In genomic region chr4:116150862-116151221, GRCm38 (mm10) we compare ENCODE assay signal across 9 mouse cellular contexts. TPM values are rescaled to one million over a fixed set of nuclear protein-coding genes. Genes with fewer than 3 reads are reported as not detected.
DNase-seq lines count a peak whose midpoint lies in the region; ATAC-seq and TF ChIP-seq lines count a peak whose summit lies in the region.
"Had no signal": no experiment of that assay in that cellular context is flagged by ENCODE, and none has a peak within 500 bp of the region (broad histone marks: within the 10 kb centered on the region; RNA-seq: fewer than 3 reads in every experiment).

No protein-coding gene starts in this region.

- peaks cover 11% of the 10 kb centered on the region for H3K4me1 ChIP-seq in heart, embryonic 12.5 days (replicated peaks)
- peaks cover 44% of the 10 kb centered on the region for H3K4me1 ChIP-seq in E14TG2a.4 (replicated peaks; ENCODE audit: low read depth, low read length)
- H3K4me1 ChIP-seq in forebrain, embryonic 13.5 days: peaks cover 21% of the 10 kb centered on the region
- H3K4me1 ChIP-seq in liver, embryonic 14.5 days (replicated peaks; ENCODE audit: control insufficient read depth in 2 of 2, insufficient read depth in 2 of 2, low read length in 1 of 2): peaks cover 3 to 7% of the 10 kb centered on the region in 2 experiments; a peak in 3 of 4 replicates

- TF ChIP-seq EP300 in liver, embryonic 14.5 days (IDR thresholded peaks at IDR 0.05; ENCODE audit: low read depth): no peak

- no peak for DNase-seq in heart, postnatal 4 days
- no peak for DNase-seq in liver, embryonic 14.5 days (ENCODE audit: low read depth in 3 of 3, low spot score in 3 of 3)
- DNase-seq in right cerebral cortex, postnatal 14 days: no peak
- DNase-seq in layer of hippocampus, postnatal 25 days (ENCODE audit: extremely low spot score in 1 of 2, low spot score in 1 of 2): no peak

- 0 out of 2 replicates have a peak, but pooled peaks cover 4% of the 10 kb centered on the region for H3K9me3 ChIP-seq in heart, embryonic 12.5 days (replicated peaks)
- peaks cover 4% of the 10 kb centered on the region for H3K9me3 ChIP-seq in E14TG2a.4 (ENCODE audit: low read length)
- H3K9me3 ChIP-seq in forebrain, embryonic 13.5 days (replicated peaks): no peaks in the 10 kb centered on the region
- H3K9me3 ChIP-seq in liver, embryonic 14.5 days (ENCODE audit: control insufficient read depth, low read length): no peaks in the 10 kb centered on the region

- H3K27ac ChIP-seq in heart, embryonic 12.5 days (ENCODE audit: poor library complexity, severe bottlenecking): peak overlapping the region; percentile 91
- H3K27ac ChIP-seq in forebrain, embryonic 13.5 days: no peak overlapping the region
- H3K27ac ChIP-seq in liver, embryonic 14.5 days: no peak overlapping the region

- H3K27me3 ChIP-seq in heart, embryonic 12.5 days (replicated peaks): no peaks in the 10 kb centered on the region
- peaks cover 3% of the 10 kb centered on the region; the same call in 1 of the 2 replicates for H3K27me3 ChIP-seq in E14TG2a.4 (ENCODE audit: insufficient read depth, low read length)
- H3K27me3 ChIP-seq in forebrain, embryonic 13.5 days: no peaks in the 10 kb centered on the region
- H3K27me3 ChIP-seq in liver, embryonic 14.5 days (ENCODE audit: control insufficient read depth, insufficient read depth, low read length): no peaks in the 10 kb centered on the region

- 14% methylated on average over 4 of the region's 4 CpGs for WGBS in heart, embryonic 12.5 days
- WGBS in forebrain, embryonic 13.5 days: 20% methylated on average over 4 of the region's 4 CpGs
- 25% methylated on average over 4 of the region's 4 CpGs for WGBS in liver, embryonic 14.5 days (ENCODE audit: insufficient replicate concordance)

- H3K4me2 ChIP-seq in heart, embryonic 12.5 days: peak overlapping the region; percentile 83
- peak overlapping the region; percentile 71 for H3K4me2 ChIP-seq in forebrain, embryonic 13.5 days
- peak overlapping the region; percentile 75 for H3K4me2 ChIP-seq in liver, embryonic 14.5 days (ENCODE audit: low read depth)

- no peak for ATAC-seq in heart, embryonic 12.5 days (ENCODE audit: insufficient number of reproducible peaks, low FRiP score)
- ATAC-seq in forebrain, embryonic 13.5 days: no peak; the same call in 1 of the 2 replicates
- 0 out of 2 replicates have a peak, but pooled peaks have one; percentile 4 for ATAC-seq in liver, embryonic 14.5 days (ENCODE audit: insufficient read depth)
- no peak for ATAC-seq in cerebellum, adult (ENCODE audit: insufficient number of reproducible peaks, low FRiP score, low TSS enrichment)

- H3K36me3 ChIP-seq in heart, embryonic 12.5 days: peaks cover 43% of the 10 kb centered on the region
- peaks cover 45% of the 10 kb centered on the region for H3K36me3 ChIP-seq in E14TG2a.4 (ENCODE audit: insufficient read depth, low read length)
- peaks cover 42% of the 10 kb centered on the region for H3K36me3 ChIP-seq in forebrain, embryonic 13.5 days (ENCODE audit: poor library complexity, severe bottlenecking)
- H3K36me3 ChIP-seq in liver, embryonic 14.5 days (replicated peaks; ENCODE audit: control insufficient read depth, insufficient read depth, low read depth): peaks cover 8% of the 10 kb centered on the region; the same call in 1 of the 2 replicates

- H3K4me3 ChIP-seq in heart, embryonic 12.5 days: peak overlapping the region; percentile 88
- peak overlapping the region; percentile 89 for H3K4me3 ChIP-seq in E14TG2a.4 (replicated peaks; ENCODE audit: low read length)
- peak overlapping the region; percentile 73 for H3K4me3 ChIP-seq in forebrain, embryonic 13.5 days
- peak overlapping the region; percentile 60 to 71 for H3K4me3 ChIP-seq in liver, embryonic 14.5 days (ENCODE audit: insufficient read depth in 1 of 2, low read depth in 2 of 2, low read length in 2 of 2)

- no peak for TF ChIP-seq CTCF in E14TG2a.4 (conservative IDR thresholded peaks at IDR 0.05; ENCODE audit: low read length)
- no peak for TF ChIP-seq CTCF in liver, embryonic 14.5 days (IDR thresholded peaks at IDR 0.05; ENCODE audit: low read depth)

- H3K9ac ChIP-seq in heart, embryonic 12.5 days: peak overlapping the region; percentile 95
- peak overlapping the region; percentile 91 for H3K9ac ChIP-seq in forebrain, embryonic 13.5 days
- peak overlapping the region; percentile 71 for H3K9ac ChIP-seq in liver, embryonic 14.5 days (replicated peaks)

RNA-seq across cellular contexts. Expression of gene Lurap1, which starts 0.3 kb away (rescaled TPM):
- polyA plus RNA-seq in heart, embryonic 12.5 days (2016; fragmentation: Nextera tagmentation; extraction: Ambion mirVana): 2.3 and 2.6 TPM in 2 replicates
- 1 to 10 TPM; 3.6 to 3.9 TPM for total RNA-seq in heart, postnatal 4 days (2021)
- polyA plus RNA-seq in forebrain, embryonic 13.5 days (2015; fragmentation: Nextera tagmentation; extraction: Ambion mirVana): 2.0 and 2.3 TPM in 2 replicates
- polyA plus RNA-seq in liver, embryonic 14.5 days (2012; rRNA removed): 0.06 and 0.10 TPM in 2 replicates
- 0.10 and 0.18 TPM in 2 replicates for polyA plus RNA-seq in liver, embryonic 14.5 days (2014; fragmentation: Nextera tagmentation; extraction: Ambion mirVana)
- 10 to 100 TPM; 19.7 to 23.7 TPM for total RNA-seq in layer of hippocampus, postnatal 25 days (2021)

RNA-seq across cellular contexts. Expression of gene Tspan1, which starts 16.6 kb away (rescaled TPM):
- not detected in 2 replicates for polyA plus RNA-seq in heart, embryonic 12.5 days (2016; fragmentation: Nextera tagmentation; extraction: Ambion mirVana)
- total RNA-seq in heart, postnatal 4 days (2021): not detected
- 0.22 TPM in 1 of 2 replicates, not detected in the other for polyA plus RNA-seq in forebrain, embryonic 13.5 days (2015; fragmentation: Nextera tagmentation; extraction: Ambion mirVana)
- polyA plus RNA-seq in liver, embryonic 14.5 days (2012; rRNA removed): 0.12 TPM in 1 of 2 replicates, not detected in the other
- polyA plus RNA-seq in liver, embryonic 14.5 days (2014; fragmentation: Nextera tagmentation; extraction: Ambion mirVana): not detected in 2 replicates
- total RNA-seq in layer of hippocampus, postnatal 25 days (2021): not detected
- total RNA-seq: gastrocnemius, postnatal 25 days had no signal

RNA-seq across cellular contexts. Expression of gene 1700042G07Rik, which starts 22.3 kb away (rescaled TPM):
- not detected in 2 replicates for polyA plus RNA-seq in heart, embryonic 12.5 days (2016; fragmentation: Nextera tagmentation; extraction: Ambion mirVana)
- not detected for total RNA-seq in heart, postnatal 4 days (2021)
- polyA plus RNA-seq in forebrain, embryonic 13.5 days (2015; fragmentation: Nextera tagmentation; extraction: Ambion mirVana): not detected in 2 replicates
- polyA plus RNA-seq in liver, embryonic 14.5 days (2012; rRNA removed): not detected in 2 replicates
- not detected in 2 replicates for polyA plus RNA-seq in liver, embryonic 14.5 days (2014; fragmentation: Nextera tagmentation; extraction: Ambion mirVana)
- total RNA-seq in layer of hippocampus, postnatal 25 days (2021): not detected
- total RNA-seq: gastrocnemius, postnatal 25 days had no signal

RNA-seq across cellular contexts. Expression of gene Gm49337, which starts 22.3 kb away (rescaled TPM):
- polyA plus RNA-seq in heart, embryonic 12.5 days (2016; fragmentation: Nextera tagmentation; extraction: Ambion mirVana): not detected in 2 replicates
- under 1 TPM in 1 of 2 experiments, not detected in 1; 0.79 TPM for total RNA-seq in heart, postnatal 4 days (2021)
- polyA plus RNA-seq in forebrain, embryonic 13.5 days (2015; fragmentation: Nextera tagmentation; extraction: Ambion mirVana): not detected in 2 replicates
- not detected in 2 replicates for polyA plus RNA-seq in liver, embryonic 14.5 days (2012; rRNA removed)
- not detected in 2 replicates for polyA plus RNA-seq in liver, embryonic 14.5 days (2014; fragmentation: Nextera tagmentation; extraction: Ambion mirVana)
- total RNA-seq in layer of hippocampus, postnatal 25 days (2021): 1 to 10 TPM in 1 of 2 experiments, not detected in 1; 2.9 TPM

RNA-seq across cellular contexts. Expression of gene Pomgnt1, which starts 27.2 kb away (rescaled TPM):
- polyA plus RNA-seq in heart, embryonic 12.5 days (2016; fragmentation: Nextera tagmentation; extraction: Ambion mirVana): 71.5 and 74.8 TPM in 2 replicates
- 10 to 100 TPM; 83.3 to 84.7 TPM for total RNA-seq in heart, postnatal 4 days (2021)
- polyA plus RNA-seq in forebrain, embryonic 13.5 days (2015; fragmentation: Nextera tagmentation; extraction: Ambion mirVana): 52.8 and 54.2 TPM in 2 replicates
- polyA plus RNA-seq in liver, embryonic 14.5 days (2012; rRNA removed): 7.5 and 8.8 TPM in 2 replicates
- 10.3 and 10.7 TPM in 2 replicates for polyA plus RNA-seq in liver, embryonic 14.5 days (2014; fragmentation: Nextera tagmentation; extraction: Ambion mirVana)
- total RNA-seq in layer of hippocampus, postnatal 25 days (2021): 10 to 100 TPM; 64.5 to 68.6 TPM
